Mouse (Mus musculus) WW6 (cell line): ENCODE measurements around the gene Nt5c2.

Experiments used
- DNase-seq: peaks from one replicate; pipeline ENCODE4 v3.0.0-alpha.2; 2013; ENCODE audit warnings: low read depth, low spot score

Nt5c2 gene

DNA sequence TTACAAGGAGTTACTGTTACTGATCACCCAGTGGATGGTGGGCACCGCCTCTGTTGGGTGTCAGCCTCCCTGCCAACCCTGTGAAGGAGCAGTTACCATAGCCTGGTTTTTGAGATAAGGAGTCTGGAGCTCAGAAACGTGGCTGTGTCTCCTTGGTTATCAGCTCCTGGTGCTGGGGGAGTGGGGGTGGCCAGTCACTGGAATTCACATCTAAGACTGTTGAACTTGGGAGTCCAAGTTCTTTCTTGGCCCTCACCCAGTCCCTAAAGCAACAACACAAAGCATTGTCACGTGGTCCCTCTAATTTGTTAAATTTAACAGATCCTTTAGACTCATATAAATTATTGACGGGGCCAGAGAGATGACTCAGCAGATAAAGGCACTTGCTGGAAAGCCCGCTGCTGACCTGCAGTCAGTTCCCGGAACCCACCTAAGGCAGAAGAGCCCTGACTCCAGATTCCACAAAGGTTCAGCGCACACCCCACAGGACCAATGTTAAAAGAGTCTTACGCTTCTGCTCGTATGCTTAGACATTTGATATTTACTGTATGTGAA is 165.4 kb downstream of the Nt5c2 start:
- DNase-seq, result no peak

DNA sequence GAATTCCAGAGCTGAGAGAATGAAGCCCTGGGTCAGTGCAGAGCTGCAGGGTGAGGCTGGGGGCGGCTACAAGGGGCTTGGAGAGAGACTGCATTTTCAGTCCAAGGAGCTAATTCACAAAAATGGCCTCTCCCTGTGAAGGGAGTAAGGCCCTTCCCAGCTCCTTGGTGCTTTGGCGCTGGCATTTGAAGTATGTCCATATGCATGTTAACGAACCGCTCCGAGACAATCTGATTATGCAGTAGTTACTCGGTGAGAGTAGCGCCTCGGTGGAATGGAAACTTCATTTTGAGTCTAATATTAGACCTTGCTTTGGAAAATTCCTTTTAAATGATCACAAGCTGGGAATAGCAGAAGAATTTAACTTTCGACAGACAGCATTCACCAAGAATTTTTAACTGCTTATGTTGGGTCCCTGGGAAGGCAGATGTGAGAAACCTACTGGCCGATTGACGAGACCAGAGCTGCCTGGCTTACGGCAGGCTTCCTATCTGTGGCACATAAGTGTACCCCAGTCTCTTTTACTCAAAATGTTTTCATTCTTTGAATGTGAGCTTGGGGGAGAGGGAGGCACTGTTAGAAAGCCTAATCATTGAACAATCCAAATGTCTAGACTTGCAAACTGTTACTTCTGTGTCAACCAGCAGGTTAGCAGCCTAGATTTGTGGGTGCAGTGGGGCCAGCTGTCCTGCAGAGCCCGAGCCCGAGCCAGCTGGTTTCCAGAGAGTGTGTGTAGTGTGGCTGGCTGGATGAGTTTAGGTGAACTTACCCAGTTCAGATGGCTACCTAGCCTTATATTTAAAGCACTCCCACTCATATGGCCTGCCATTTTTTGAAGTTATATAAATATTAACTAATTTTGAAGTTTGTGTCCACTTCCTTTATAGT is 166.3 kb downstream of the Nt5c2 start:
- DNase-seq, result no peak

DNA sequence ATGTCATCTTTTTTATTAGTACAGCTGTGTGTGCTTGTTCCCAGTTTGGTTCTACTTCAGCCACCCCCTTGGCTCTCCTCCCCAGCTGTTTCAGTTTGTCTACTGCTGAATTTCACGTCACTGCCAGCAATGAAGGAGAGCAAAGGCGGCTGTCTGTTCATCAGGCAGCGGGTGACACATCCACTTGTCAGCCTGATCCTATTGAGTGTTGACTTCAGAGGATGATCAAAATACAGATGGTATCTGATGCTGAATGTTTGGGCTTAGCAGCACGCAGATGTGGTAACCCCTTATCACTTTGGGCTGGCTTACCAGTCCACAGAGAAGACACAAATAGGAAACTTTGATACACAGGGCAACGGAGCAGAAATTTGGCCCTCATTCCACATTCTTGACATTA is 168.5 kb downstream of the Nt5c2 start:
- no peak for DNase-seq

DNA sequence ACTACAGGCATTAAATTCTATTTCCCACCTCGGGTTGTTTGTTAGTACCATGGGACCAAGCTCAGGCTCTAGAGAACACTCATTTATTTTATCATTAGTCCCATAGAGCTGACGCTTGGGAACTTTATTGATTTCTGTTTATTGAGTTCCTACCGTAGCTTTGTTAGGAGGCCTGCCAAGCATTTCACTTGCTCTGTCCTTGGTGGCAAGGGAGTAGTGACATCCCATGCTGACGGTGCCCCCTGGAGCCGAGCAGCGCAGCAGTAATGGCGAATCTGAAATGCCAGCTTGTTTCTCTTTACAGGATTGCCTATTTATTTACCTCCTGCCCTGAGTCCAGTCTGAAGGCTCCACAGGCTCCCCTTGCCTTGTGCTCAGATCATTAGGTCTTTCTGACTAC is 168.9 kb downstream of the Nt5c2 start:
- no peak for DNase-seq

DNA sequence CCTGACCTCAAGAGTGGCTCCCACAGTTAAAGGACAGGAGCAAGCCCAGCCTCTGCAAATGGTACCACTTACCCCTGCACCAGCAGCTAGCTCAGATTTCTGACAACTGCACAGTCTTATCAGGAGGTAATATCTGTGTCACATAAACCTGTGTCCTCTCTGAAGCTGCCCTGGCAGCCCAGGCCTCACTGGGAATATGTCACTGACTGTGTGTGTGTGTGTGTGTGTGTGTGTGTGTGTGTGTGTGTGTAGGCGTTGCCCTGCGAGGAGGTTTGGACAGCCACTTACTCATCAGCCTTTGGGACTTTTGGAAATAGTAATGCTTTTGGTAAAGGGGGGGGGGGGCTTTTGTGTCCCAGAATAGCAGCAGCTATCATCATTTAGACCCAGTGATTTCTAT is 171.9 kb downstream of the Nt5c2 start:
- no peak for DNase-seq

DNA sequence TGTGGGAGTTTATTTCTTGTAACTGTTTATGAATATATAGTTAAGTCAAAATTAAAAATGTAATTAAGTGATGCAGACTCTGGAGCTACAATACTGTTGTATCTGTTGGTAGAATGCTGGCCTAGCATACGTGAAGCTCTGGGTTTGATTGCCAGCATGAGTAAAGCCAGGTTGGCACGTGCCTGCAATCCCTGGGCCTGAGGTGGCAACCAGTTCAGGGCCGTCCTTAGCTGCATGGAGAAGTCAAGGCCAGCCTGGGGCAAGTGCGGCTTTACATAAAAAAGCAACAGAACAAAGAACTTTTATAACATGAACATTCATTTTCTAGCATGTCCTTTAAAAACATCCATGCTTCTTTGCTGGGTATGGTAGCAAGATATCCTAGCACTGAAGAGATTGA is 173.9 kb downstream of the Nt5c2 start:
- DNase-seq, result no peak

DNA sequence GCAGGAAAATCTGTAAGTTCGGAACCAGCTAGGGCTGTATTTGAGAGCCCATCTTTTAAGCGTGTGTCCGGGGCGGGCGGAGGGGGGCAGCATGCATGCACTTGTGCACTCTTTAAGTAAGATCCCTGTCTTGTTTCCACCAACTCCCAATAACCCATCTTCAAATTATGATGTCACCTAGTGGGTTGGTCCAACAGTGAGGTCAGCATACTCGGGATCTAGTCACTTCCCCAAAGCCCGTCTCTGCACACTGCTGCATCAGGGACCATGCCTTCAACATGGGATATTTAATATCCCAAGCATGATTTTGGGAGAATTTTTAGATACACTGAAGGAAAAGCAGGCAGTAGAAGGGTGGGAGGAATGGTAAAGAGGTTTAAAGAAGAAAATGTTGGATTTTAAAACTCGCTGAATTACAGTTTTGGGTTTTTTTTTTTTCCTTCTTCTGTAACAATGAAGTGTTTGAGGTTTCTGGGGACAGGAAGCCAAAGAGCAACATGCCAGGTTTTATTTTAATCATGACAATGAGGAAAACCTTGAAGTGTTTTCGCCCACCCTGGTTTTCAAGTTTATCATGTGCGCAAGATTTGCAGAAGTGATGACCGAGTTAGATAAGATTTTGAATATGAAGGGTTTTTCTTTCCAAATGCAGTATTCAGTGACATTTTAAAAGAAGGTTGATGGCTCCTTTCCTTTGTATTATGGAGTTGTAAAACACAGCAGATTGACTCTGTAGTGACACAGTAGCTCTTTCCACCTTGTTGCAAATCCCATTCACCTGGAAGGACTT is 177.5 kb downstream of the Nt5c2 start:
- no peak for DNase-seq

DNA sequence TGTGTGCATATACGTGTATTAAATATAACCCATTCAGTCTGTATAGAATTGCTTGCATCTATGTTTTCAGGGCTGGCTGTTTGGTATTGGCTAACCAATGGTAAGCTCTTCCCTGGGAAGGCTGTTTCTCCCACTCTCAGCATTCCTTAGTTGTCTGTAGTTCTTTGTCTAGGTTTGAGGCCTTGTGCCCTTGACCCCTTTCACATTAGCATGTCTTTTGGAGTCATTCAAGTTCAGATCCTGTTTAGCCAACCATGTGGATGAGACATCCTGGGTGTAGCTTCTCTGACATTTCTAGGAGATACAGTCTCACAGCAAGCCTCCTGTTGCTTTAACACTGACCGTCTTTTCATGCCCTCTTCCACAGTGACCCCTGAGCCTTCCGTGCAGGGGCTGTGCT is 178.9 kb downstream of the Nt5c2 start:
- DNase-seq, result peak; percentile 49

DNA sequence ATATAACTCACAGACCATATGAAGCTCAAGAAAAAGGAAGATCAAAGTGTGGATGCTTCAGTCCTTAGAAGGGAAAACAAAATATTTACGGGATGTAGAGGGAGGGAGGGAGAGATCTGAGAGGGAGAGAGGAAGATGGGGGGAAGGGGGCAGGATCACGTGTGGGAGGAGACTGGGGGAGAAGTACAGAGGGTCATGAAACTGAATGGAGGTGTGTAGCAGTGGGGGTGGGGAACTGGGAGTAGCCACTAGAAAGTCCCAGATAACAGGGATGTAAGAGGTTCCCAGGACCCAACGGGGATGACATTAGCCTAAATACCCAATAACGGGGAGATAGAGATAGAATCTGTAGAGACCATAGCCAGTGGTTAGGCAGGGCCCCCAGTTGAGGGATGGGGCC is 179.6 kb downstream of the Nt5c2 start:
- no peak for DNase-seq

DNA sequence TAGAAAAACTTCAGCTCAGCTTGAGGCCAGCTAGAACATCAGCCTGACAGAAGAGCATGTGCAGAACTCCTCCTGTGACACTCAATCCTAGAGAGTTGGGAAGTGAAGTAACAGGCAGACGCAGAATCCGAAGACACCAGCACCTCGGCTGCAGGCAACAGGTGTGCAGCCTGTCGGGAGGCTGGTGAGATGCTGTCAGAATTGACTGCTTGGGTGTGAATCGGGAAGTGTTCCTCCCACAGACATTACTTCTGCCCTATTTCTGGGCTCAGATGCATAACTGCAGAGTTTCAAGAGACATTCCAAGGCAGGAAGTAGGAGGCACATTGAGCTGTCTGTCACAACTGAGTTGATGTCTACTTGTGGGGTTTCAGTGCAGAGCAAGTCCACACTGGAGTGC is 180.7 kb downstream of the Nt5c2 start:
- DNase-seq, result no peak
